Comparison of ENCODE assay signal across 19 mouse cellular contexts in genomic region chrX:103515346-103515745, GRCm38 (mm10).
DNase-seq lines count a peak whose midpoint lies in the region; ATAC-seq and TF ChIP-seq lines count a peak whose summit lies in the region.
"Had no signal": no experiment of that assay in that cellular context is flagged by ENCODE, and none has a peak within 500 bp of the region (broad histone marks: within the 10 kb centered on the region; RNA-seq: fewer than 3 reads in every experiment).

No protein-coding gene starts in this region.

- WGBS in lung, embryonic 14.5 days: 57% methylated on average over 1 of the region's 1 CpGs
- 83% methylated on average over 1 of the region's 1 CpGs for WGBS in stomach, embryonic 14.5 days
- 72% methylated on average over 1 of the region's 1 CpGs for WGBS in forebrain, embryonic 15.5 days

- H3K4me3 ChIP-seq in lung, embryonic 14.5 days (ENCODE audit: low read depth, low read length): no peak overlapping the region
- H3K4me3 ChIP-seq in stomach, embryonic 14.5 days (ENCODE audit: low read depth, low read length): no peak overlapping the region
- no peak overlapping the region for H3K4me3 ChIP-seq in forebrain, embryonic 15.5 days
- H3K4me3 ChIP-seq: embryonic facial prominence, embryonic 15.5 days; forebrain, embryonic 12.5 days; heart, embryonic 13.5 days; hindbrain, embryonic 13.5 days; limb, embryonic 15.5 days had no signal

- no peaks in the 10 kb centered on the region for H3K27me3 ChIP-seq in lung, embryonic 14.5 days (ENCODE audit: insufficient read depth, low read length)
- H3K27me3 ChIP-seq in stomach, embryonic 14.5 days (ENCODE audit: control insufficient read depth, insufficient read depth, low read length): no peaks in the 10 kb centered on the region
- no peaks in the 10 kb centered on the region for H3K27me3 ChIP-seq in forebrain, embryonic 15.5 days
- H3K27me3 ChIP-seq: embryonic facial prominence, embryonic 15.5 days; forebrain, embryonic 12.5 days; heart, embryonic 13.5 days; hindbrain, embryonic 13.5 days; limb, embryonic 15.5 days had no signal

- no peaks in the 10 kb centered on the region for H3K9me3 ChIP-seq in lung, embryonic 14.5 days (ENCODE audit: low read depth, low read length)
- H3K9me3 ChIP-seq in stomach, embryonic 14.5 days (ENCODE audit: control insufficient read depth, low read depth, low read length): no peaks in the 10 kb centered on the region
- no peaks in the 10 kb centered on the region for H3K9me3 ChIP-seq in forebrain, embryonic 15.5 days
- H3K9me3 ChIP-seq: embryonic facial prominence, embryonic 15.5 days; forebrain, embryonic 12.5 days; heart, embryonic 13.5 days; hindbrain, embryonic 13.5 days; limb, embryonic 15.5 days had no signal

- no peaks in the 10 kb centered on the region for H3K4me1 ChIP-seq in lung, embryonic 14.5 days (ENCODE audit: insufficient read depth)
- no peaks in the 10 kb centered on the region for H3K4me1 ChIP-seq in stomach, embryonic 14.5 days (ENCODE audit: control insufficient read depth, insufficient read depth, low read length)
- H3K4me1 ChIP-seq in forebrain, embryonic 15.5 days: no peaks in the 10 kb centered on the region
- H3K4me1 ChIP-seq: forebrain, embryonic 12.5 days; hindbrain, embryonic 13.5 days; limb, embryonic 15.5 days had no signal

- H3K27ac ChIP-seq in lung, embryonic 14.5 days (ENCODE audit: low read depth): 0 out of 2 replicates have a peak overlapping the region, but pooled peaks have one; percentile 33
- 0 out of 2 replicates have a peak overlapping the region, but pooled peaks have one; percentile 21 for H3K27ac ChIP-seq in stomach, embryonic 14.5 days (ENCODE audit: low read length)
- no peak overlapping the region for H3K27ac ChIP-seq in forebrain, embryonic 15.5 days (replicated peaks)
- H3K27ac ChIP-seq: embryonic facial prominence, embryonic 15.5 days; forebrain, embryonic 12.5 days; heart, embryonic 13.5 days; hindbrain, embryonic 13.5 days; kidney, postnatal 0 days; limb, embryonic 15.5 days had no signal

- no peak for TF ChIP-seq CTCF in lung, embryonic 14.5 days (IDR thresholded peaks at IDR 0.05; ENCODE audit: low read depth)

- H3K9ac ChIP-seq in lung, embryonic 14.5 days: no peak overlapping the region
- H3K9ac ChIP-seq in stomach, embryonic 14.5 days (replicated peaks; ENCODE audit: low read depth, low read length): no peak overlapping the region
- H3K9ac ChIP-seq in forebrain, embryonic 15.5 days (replicated peaks): no peak overlapping the region
- H3K9ac ChIP-seq: embryonic facial prominence, embryonic 15.5 days; forebrain, embryonic 12.5 days; heart, embryonic 13.5 days; hindbrain, embryonic 13.5 days; limb, embryonic 15.5 days had no signal

- no peak overlapping the region for H3K4me2 ChIP-seq in lung, embryonic 14.5 days
- no peak overlapping the region for H3K4me2 ChIP-seq in stomach, embryonic 14.5 days (replicated peaks; ENCODE audit: low read depth, low read length)
- no peak overlapping the region for H3K4me2 ChIP-seq in forebrain, embryonic 15.5 days (replicated peaks)
- H3K4me2 ChIP-seq: embryonic facial prominence, embryonic 15.5 days; forebrain, embryonic 12.5 days; heart, embryonic 13.5 days; hindbrain, embryonic 13.5 days; limb, embryonic 15.5 days had no signal

- H3K36me3 ChIP-seq in lung, embryonic 14.5 days (ENCODE audit: insufficient read depth): no peaks in the 10 kb centered on the region
- H3K36me3 ChIP-seq in stomach, embryonic 14.5 days (ENCODE audit: control insufficient read depth, insufficient read depth, low read length): no peaks in the 10 kb centered on the region
- no peaks in the 10 kb centered on the region for H3K36me3 ChIP-seq in forebrain, embryonic 15.5 days
- H3K36me3 ChIP-seq: embryonic facial prominence, embryonic 15.5 days; forebrain, embryonic 12.5 days; hindbrain, embryonic 13.5 days; limb, embryonic 15.5 days had no signal

- ATAC-seq in lung, embryonic 14.5 days (ENCODE audit: insufficient read depth): peak; percentile 45; the same call in 1 of the 2 replicates
- no peak for ATAC-seq in stomach, embryonic 14.5 days (ENCODE audit: insufficient number of reproducible peaks, insufficient read depth, low FRiP score, low read depth)
- ATAC-seq in forebrain, embryonic 15.5 days (replicated peaks): no peak
- ATAC-seq: midbrain, embryonic 16.5 days had no signal

- DNase-seq in lung, embryonic 14.5 days: no peak
- no peak for DNase-seq in lung, postnatal 14 days
- peak; percentile 58 for DNase-seq in Muller cell, postnatal 12 days (ENCODE audit: inconsistent ontology term)
- DNase-seq in brain, adult 2 months (ENCODE audit: low read depth, low spot score): peak; percentile 14
- no peak for DNase-seq in kidney, adult 11 months
- DNase-seq: adrenal gland, postnatal 25 days; cerebellum, adult 8-10 months; lung, adult 2 months; right cerebral cortex, postnatal 14 days; spleen, adult 18-20 months had no signal

Comparison
In these comparisons a context has a peak if more than half of its experiments do, and no peak if none do; other contexts are left out.
1. DNase-seq: peak in Muller cell, postnatal 12 days (single experiment) and brain, adult 2 months (single experiment); none in lung, embryonic 14.5 days (single experiment), lung, postnatal 14 days (single experiment) and kidney, adult 11 months (single experiment).